Mouse (Mus musculus): ENCODE results near the gene Fgf11.

The Fgf11 gene

GRCm38 (mm10) chr11:69801379-69801977 lies at the start of gene Fgf11:
Gene Fgf11 (minus strand): TSS chr11:69801857.
- DNase-seq (ENCODE audit: low spot score in 2 of 2): no peak

DNA sequence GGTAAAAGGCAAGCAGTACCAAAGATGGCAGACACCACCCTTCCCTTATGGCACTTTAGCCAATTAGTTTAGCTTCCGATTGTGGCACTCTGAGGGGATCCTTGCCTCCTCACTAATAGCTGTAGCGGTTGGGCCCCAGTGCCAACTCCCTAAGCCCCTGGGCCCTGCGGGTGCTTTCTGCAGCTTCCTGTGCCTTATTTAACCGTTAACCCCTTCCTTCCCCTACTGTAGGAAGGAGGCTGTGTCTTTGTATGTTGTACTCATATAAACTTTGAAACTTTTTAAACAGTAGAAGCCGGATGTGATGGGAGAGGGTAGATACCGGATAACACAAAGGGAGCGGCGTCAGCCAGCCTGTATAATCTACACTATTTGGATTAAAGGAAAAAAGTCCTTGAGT lies 49.1 kb upstream of the Fgf11 start:
- DNase-seq (ENCODE audit: low spot score in 2 of 2): no peak

GRCm38 (mm10) chr11:69849884-69850283 lies 48.2 kb upstream of the Fgf11 start:
- no peak for DNase-seq (ENCODE audit: low spot score in 2 of 2)

DNA sequence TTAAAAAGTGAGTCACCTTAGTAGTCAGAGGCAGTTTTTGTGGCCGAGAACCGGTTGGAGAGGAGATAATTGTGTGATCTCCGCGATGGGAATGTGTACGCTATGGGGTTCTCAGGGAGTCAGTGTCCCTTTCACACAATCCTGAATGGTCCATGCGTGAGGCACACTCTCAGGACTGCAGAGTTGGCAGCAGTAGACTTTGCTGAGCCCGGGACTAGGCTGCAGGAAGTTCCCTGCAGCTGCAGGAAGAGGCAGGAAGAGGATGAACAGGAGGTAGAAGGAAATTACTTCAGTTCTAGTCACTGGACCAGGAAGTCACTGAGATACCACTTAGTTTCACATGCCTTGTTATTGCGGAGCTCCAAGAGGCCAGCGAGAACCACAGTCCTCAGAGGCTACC lies 47.5 kb upstream of the Fgf11 start:
- DNase-seq (ENCODE audit: low spot score in 2 of 2): no peak

DNA sequence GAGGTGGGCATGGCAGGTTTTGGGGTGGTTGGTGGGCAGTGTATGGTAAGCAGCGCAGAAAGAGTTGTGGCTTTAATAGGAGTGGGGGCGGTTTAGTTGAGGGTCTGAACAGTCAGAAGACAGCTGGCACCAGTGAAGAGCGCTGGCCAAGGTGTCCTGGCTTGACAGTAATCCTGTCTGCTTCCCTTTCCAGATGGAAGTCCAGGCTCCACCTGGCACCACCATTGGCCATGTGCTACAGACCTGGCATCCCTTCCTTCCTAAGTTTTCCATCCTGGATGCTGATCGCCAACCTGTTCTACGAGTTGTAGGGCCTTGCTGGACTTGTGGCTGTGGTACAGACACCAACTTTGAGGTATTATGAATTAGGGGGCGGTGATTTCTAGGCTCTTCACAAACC lies 46.4 kb upstream of the Fgf11 start:
- no peak for DNase-seq (ENCODE audit: low spot score in 2 of 2)

DNA sequence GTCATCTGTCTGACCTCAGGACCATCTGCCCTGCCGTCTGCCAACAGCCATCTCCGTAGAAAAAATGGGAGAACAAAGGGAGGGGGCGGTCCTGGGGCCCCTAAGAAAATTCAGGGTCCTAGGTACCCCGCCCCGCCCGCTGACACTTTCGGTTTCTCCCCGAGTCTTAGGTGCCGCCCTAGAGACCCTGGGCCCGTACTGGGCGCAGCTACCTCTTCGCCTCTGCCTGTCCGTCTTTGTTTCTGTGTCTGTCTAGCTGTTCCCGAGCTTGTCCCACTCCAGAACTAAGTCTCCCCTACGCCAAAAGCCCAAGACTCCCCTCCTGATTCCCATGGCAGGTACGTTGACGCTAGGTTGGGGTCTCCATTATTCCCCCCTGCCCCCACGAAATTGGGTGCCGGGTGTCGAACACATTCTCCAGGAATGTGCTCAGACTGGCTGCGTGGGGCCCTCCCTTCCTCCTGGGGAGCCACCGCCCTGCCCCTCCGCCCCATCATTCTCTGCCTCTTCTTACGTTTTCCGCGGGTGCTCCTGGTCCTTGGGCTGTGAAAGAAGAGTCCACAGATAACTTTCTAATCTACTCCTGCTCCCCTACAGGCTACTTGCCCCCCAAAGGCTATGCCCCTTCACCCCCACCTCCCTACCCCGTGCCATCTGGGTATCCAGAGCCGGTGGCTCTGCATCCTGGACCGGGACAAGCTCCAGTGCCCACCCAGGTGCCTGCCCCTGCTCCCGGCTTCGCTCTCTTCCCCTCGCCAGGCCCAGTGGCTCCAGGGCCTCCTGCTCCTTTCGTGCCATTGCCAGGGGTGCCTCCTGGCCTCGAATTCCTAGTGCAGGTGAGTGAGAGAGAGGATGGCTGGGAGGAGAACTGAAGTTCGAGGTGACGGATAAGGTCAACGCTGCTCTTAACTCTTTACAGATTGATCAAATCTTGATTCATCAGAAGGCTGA lies 45.4 kb upstream of the Fgf11 start:
- peak; percentile 43 to 50 for DNase-seq (ENCODE audit: low spot score in 2 of 2)

GRCm38 (mm10) chr11:69846198-69846680 lies 44.6 kb upstream of the Fgf11 start, which contains the start of gene Plscr3:
Gene Plscr3 (plus strand): TSS chr11:69846376.
- peak; percentile 90 to 91 for DNase-seq (ENCODE audit: low spot score in 2 of 2)

DNA sequence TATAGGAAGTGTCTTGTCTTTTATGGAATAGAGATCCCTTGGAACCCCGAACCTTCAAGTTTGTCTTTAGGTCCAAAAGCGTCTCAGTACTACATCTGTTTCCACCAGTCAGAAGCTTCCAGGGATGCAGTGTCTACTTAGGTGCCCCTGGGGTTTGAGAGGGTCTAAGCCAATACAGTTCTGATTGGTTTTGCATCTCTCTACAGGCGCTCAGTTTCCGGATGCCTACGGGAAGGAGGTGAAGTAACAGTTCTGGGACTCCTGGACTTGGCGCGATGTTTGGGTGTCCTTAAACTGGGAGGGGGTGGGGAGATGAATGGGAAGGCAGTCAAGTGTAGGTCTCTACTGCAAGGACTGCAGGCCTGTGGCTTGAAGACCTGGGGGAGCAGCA lies 37.1 kb upstream of the Fgf11 start:
- DNase-seq (ENCODE audit: low spot score in 2 of 2): no peak

- DNase-seq (ENCODE audit: low spot score in 2 of 2): peak; percentile 91 to 96
Observed at GRCm38 (mm10) chr11:69837952-69838713, 36.5 kb upstream of the Fgf11 start, which contains the start of gene Tmem256. Gene Tmem256 (plus strand): TSS chr11:69838514.

DNA sequence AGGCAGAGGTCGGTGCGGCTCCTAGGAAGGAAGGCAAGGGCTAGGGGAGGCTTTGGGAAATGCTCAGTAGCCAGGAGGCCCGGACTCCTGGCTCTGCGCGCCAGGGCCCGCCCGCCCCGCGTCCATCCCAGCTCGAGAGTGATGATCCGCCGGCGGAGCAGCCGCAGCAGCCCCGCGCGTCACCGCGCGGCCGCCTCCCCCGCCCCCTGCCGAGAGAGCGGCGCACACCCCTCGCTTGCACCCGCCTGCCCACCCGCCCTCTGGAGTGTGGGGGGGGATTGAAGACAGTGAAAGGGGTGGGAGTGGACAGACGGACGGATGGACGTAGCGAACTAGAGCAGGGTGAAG lies 35.9 kb upstream of the Fgf11 start, which contains the start of gene Nlgn2:
Nlgn2 (minus strand) TSS at position 181 of the 348 bp plus-strand sequence.
- no peak for DNase-seq (ENCODE audit: low spot score in 2 of 2)

GRCm38 (mm10) chr11:69836703-69837576 lies 35.3 kb upstream of the Fgf11 start:
- peak in 1 of 2 experiments; percentile 32 for DNase-seq (ENCODE audit: low spot score in 2 of 2)

- no peak for DNase-seq (ENCODE audit: low spot score in 2 of 2)
Observed at GRCm38 (mm10) chr11:69835966-69836335, 34.3 kb upstream of the Fgf11 start.

DNA sequence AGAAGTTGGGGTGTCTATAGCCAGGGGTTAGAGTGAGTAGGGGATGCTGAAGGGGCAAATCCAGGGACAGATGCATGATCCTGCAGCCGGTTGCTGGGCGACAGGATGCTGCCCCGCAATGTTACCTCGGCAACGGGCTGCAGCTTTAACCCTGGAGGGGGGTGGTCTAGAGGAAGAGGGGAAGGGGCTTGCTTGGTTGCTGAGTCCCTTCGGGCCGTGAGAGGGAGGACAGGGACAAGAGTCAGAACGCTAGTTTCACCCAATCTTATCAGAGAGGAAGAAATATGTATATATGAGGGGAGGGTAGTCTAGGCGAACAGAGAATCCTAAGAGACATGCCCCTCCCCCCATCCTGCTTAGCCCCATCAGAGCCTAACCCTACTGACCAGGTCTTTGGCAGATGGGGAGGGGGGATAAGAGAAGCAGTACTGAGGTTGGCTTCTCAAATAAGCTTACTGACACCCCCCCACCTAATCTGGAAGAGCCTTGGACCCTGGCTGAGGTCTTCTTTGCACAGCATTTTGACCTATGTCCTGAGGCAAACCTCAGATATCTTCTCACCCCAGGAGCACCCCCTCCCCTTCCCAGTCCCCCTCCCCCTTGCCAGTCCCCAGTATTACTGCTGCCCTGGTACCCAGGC lies 33.8 kb upstream of the Fgf11 start:
- no peak for DNase-seq (ENCODE audit: low spot score in 2 of 2)

GRCm38 (mm10) chr11:69834001-69834549 lies 32.4 kb upstream of the Fgf11 start:
- peak in 1 of 2 experiments; percentile 31 for DNase-seq (ENCODE audit: low spot score in 2 of 2)

DNA sequence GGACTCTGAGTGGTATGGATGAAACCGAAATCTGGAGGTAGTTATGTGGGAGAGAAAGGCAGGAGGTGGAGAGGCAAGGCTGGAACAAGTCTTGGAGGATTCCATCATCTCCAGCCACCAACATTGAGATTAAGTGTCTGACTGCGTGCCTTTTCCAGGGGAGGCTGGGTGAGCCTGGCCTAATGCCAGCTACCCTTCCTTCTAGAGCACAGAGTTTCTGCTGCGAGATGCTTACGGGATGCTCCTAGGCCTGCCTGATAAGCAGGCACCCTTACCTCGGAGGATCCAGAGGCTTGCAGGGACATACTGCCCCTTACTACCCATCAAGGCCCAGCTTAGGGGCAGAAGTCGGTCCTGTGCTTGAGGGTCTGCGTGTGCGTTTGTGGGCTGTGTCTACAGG lies 31.9 kb upstream of the Fgf11 start:
- no peak for DNase-seq (ENCODE audit: low spot score in 2 of 2)

GRCm38 (mm10) chr11:69828832-69829231 lies 27.2 kb upstream of the Fgf11 start:
- DNase-seq (ENCODE audit: low spot score in 2 of 2): no peak

- DNase-seq (ENCODE audit: low spot score in 2 of 2): no peak
Observed at GRCm38 (mm10) chr11:69823456-69823855, 21.8 kb upstream of the Fgf11 start.

DNA sequence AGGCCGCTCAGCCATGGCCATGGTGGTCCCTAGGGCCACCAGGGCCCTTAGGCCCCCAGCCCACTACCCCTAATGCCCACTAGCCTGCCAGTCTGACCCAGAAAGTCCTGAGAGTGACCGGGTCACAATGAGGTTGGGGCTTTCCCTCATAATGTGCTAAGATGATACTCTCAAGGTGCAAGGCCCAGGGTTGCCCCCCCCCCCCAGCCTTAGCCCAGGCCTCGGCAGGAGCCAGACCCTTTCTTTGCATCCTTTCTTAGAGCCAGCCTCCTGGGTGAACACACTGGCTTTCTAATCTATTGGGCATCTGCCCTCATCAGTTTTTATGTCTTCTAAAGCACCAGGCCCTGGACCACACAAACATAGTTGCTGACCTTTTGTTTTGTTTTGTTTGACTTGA lies 20.4 kb upstream of the Fgf11 start, which contains the start of gene Spem1:
Spem1 (minus strand) TSS at position 101 of the 400 bp plus-strand sequence.
- no peak for DNase-seq (ENCODE audit: low spot score in 2 of 2)

GRCm38 (mm10) chr11:69818871-69819270 lies 17.2 kb upstream of the Fgf11 start:
- DNase-seq (ENCODE audit: low spot score in 2 of 2): no peak

- DNase-seq (ENCODE audit: low spot score in 2 of 2): no peak
Observed at GRCm38 (mm10) chr11:69818365-69818764, 16.7 kb upstream of the Fgf11 start, which contains the start of gene Spem2. Gene Spem2 (minus strand): TSS chr11:69818465.
